Mouse (Mus musculus): ENCODE measurements around the gene Zfand3. TPM values are rescaled to one million over a fixed set of nuclear protein-coding genes. Genes with fewer than 3 reads are reported as not detected.

Gene Zfand3
- polyA plus RNA-seq, 1 experiment from 2014 or later: 58.4 TPM

DNA sequence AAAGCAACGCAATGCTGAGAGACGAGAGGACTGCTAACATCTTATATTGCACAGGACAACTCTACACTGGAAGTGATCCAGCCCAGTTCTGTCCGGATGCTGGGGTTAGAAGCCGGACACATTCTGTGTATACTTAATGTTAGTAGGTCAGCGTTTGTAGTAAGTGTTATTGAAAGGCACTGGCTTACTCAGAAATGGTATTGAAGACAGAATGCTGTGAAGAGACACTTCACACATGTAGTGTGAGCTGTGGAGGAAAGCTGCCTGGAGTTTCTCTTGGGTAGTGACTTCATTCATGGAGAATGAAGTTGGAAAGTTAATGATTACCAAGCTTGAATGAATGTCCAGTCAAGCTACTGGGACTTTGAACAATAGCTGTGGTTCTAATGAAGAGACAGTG lies 132.2 kb downstream of the Zfand3 start:
- no peak overlapping the region for H3K27ac ChIP-seq (ENCODE audit: low read length)
- 0 out of 2 replicates have a peak, but pooled peaks cover 2% of the 10 kb centered on the region for H3K36me3 ChIP-seq (ENCODE audit: control insufficient read depth, insufficient read depth)
- H3K4me1 ChIP-seq (replicated peaks; ENCODE audit: control insufficient read depth, insufficient read depth, low read length): peaks cover 6% of the 10 kb centered on the region
- no peaks in the 10 kb centered on the region for H3K9me3 ChIP-seq (ENCODE audit: control insufficient read depth, low read length)
- ATAC-seq: no peak
- no peaks in the 10 kb centered on the region for H3K27me3 ChIP-seq (replicated peaks; ENCODE audit: control insufficient read depth, insufficient read depth, low read length)
- 95% methylated on average over 5 of the region's 5 CpGs for WGBS
- H3K4me2 ChIP-seq (ENCODE audit: low read length): no peak overlapping the region
- H3K9ac ChIP-seq (replicated peaks; ENCODE audit: low read depth, low read length): no peak overlapping the region
- no peak overlapping the region for H3K4me3 ChIP-seq (replicated peaks; ENCODE audit: low read length)

DNA sequence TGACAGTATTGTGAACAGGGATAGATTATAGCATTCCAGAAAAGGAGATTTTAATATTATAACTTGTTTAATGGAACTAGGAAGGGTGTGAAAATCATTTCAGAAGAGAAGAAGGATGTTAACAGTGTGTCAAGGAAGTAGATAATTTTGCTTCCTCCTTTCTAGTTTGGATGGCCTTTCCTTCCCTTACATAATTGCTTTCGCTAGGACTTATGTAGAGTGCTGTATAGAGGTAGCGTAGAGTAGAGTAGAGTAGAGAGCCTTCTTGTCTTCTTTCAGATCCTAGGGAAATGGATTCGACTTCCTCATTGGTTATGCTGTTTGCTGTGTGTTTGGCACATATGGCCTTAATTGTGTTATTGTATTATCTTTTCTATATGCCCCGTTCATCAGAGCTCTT lies 132.6 kb downstream of the Zfand3 start:
- H3K4me3 ChIP-seq (replicated peaks; ENCODE audit: low read length): no peak overlapping the region
- ATAC-seq: no peak
- H3K4me2 ChIP-seq (ENCODE audit: low read length): no peak overlapping the region
- 0 out of 2 replicates have a peak, but pooled peaks cover 2% of the 10 kb centered on the region for H3K36me3 ChIP-seq (ENCODE audit: control insufficient read depth, insufficient read depth)
- no peak overlapping the region for H3K9ac ChIP-seq (replicated peaks; ENCODE audit: low read depth, low read length)
- WGBS: 92% methylated on average over 4 of the region's 4 CpGs
- H3K27ac ChIP-seq (ENCODE audit: low read length): no peak overlapping the region
- no peaks in the 10 kb centered on the region for H3K9me3 ChIP-seq (ENCODE audit: control insufficient read depth, low read length)
- no peaks in the 10 kb centered on the region for H3K27me3 ChIP-seq (replicated peaks; ENCODE audit: control insufficient read depth, insufficient read depth, low read length)
- H3K4me1 ChIP-seq (replicated peaks; ENCODE audit: control insufficient read depth, insufficient read depth, low read length): peaks cover 6% of the 10 kb centered on the region

DNA sequence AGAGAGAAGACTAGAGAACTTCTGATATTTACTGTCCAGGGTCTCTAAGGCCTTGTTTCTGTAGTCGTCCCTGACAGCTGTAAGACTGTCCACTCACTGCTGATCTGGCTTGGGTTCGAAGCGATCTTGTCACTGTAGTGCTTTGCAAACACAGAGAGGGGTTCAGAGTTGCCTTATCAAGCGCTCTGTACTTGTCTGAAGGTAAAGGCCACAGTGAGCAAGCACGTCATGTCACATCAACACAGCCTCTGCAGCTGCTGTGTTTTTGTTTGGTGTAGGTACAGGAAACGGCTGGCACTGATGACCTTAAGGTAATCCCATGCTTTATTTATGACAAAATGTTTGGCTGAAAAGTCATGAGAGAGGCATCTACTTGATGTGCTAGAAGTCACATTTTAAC lies 139.6 kb downstream of the Zfand3 start:
- Histone ChIP-seq H3K9me3 (ENCODE audit: control insufficient read depth, low read length) (no peaks in the 10 kb centered on the region), H3K4me1 (replicated peaks; ENCODE audit: control insufficient read depth, insufficient read depth, low read length) (peaks cover 28% of the 10 kb centered on the region), H3K9ac (replicated peaks; ENCODE audit: low read depth, low read length) (no peak overlapping the region), H3K27ac (ENCODE audit: low read length) (no peak overlapping the region), H3K36me3 (ENCODE audit: control insufficient read depth, insufficient read depth) (no peaks in the 10 kb centered on the region), H3K27me3 (replicated peaks; ENCODE audit: control insufficient read depth, insufficient read depth, low read length) (no peaks in the 10 kb centered on the region), H3K4me3 (replicated peaks; ENCODE audit: low read length) (no peak overlapping the region), H3K4me2 (ENCODE audit: low read length) (no peak overlapping the region)
- ATAC-seq: no peak
- WGBS: 88% methylated on average over 6 of the region's 6 CpGs

DNA sequence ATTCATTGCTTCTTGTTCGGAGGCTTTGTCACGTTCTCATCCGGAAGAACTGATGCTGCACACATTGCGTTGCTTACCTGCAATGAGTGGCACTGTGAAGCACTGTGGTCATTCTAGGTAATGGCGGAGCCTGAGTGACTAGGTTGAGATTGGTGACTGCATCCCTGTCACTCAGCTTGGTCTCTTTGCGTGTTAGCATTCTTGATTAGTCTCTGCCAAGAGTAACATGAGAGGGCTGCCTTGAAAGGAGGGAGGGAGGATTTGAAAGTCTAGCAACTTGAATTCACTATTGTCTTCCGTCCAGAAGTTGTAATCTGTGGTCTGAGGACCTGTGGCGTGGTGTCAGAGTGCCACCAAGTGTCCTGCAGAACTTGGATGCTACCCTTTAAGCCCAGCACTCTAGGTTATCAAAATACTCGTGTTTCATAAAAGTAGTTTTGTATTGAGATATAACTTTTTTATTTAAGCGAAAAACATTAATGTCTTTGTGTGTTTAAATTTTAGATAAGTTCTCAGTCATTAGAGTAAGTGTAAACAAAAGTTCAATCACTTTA lies 141.1 kb downstream of the Zfand3 start:
- ATAC-seq: no peak
- Histone ChIP-seq H3K4me3 (replicated peaks; ENCODE audit: low read length) (no peak overlapping the region), H3K36me3 (ENCODE audit: control insufficient read depth, insufficient read depth) (no peaks in the 10 kb centered on the region), H3K4me1 (replicated peaks; ENCODE audit: control insufficient read depth, insufficient read depth, low read length) (peaks cover 32% of the 10 kb centered on the region), H3K9ac (replicated peaks; ENCODE audit: low read depth, low read length) (no peak overlapping the region), H3K27me3 (replicated peaks; ENCODE audit: control insufficient read depth, insufficient read depth, low read length) (no peaks in the 10 kb centered on the region), H3K9me3 (ENCODE audit: control insufficient read depth, low read length) (no peaks in the 10 kb centered on the region), H3K27ac (ENCODE audit: low read length) (no peak overlapping the region), H3K4me2 (ENCODE audit: low read length) (no peak overlapping the region)
- 67% methylated on average over 10 of the region's 10 CpGs for WGBS

DNA sequence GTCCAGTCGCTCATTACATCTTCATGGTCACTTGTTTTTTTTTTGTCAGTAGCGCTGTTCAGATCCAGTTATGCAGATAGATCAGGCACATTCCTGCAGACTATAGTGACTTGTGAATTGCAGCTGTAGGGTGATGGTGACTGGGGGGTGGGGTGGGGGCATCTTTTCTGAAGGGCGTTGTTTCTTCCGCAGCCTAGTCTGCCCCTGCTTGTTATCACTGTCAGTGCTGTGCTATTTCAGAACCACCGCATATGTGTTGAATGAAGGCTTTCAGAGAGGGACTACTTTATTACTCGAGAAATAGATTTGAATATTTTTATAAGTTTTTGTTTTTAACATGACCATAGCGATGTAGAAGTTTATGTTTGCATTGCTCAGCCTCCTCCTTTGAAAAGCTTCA lies 142.0 kb downstream of the Zfand3 start:
- no peak overlapping the region for H3K9ac ChIP-seq (replicated peaks; ENCODE audit: low read depth, low read length)
- H3K4me3 ChIP-seq (replicated peaks; ENCODE audit: low read length): no peak overlapping the region
- 0 out of 2 replicates have a peak overlapping the region, but pooled peaks have one; percentile 16 for H3K27ac ChIP-seq (ENCODE audit: low read length)
- 79% methylated on average over 7 of the region's 7 CpGs for WGBS
- ATAC-seq: no peak
- H3K9me3 ChIP-seq (ENCODE audit: control insufficient read depth, low read length): no peaks in the 10 kb centered on the region
- no peaks in the 10 kb centered on the region for H3K36me3 ChIP-seq (ENCODE audit: control insufficient read depth, insufficient read depth)
- no peak overlapping the region for H3K4me2 ChIP-seq (ENCODE audit: low read length)
- peaks cover 32% of the 10 kb centered on the region for H3K4me1 ChIP-seq (replicated peaks; ENCODE audit: control insufficient read depth, insufficient read depth, low read length)
- no peaks in the 10 kb centered on the region for H3K27me3 ChIP-seq (replicated peaks; ENCODE audit: control insufficient read depth, insufficient read depth, low read length)

DNA sequence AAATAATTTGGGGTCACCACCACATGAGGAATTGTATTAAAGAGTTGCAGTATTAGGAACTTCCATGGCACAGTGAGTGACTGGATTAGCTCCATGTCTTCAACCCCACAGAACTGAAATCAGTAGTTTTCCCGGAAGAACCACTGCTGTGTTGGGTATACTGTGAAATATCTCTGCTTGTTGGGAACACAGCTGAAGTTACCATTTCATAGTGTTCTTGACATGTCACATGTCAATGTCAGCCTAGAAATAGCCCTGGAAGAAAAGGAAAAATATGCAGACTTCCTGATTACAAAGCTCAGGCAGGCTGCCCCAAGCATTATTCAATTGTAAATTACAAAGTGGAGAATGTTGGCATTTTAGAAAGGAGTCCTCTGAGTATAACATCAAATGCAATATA lies 143.4 kb downstream of the Zfand3 start:
- Histone ChIP-seq H3K27ac (ENCODE audit: low read length) (no peak overlapping the region), H3K9ac (replicated peaks; ENCODE audit: low read depth, low read length) (no peak overlapping the region), H3K4me3 (replicated peaks; ENCODE audit: low read length) (no peak overlapping the region), H3K36me3 (ENCODE audit: control insufficient read depth, insufficient read depth) (no peaks in the 10 kb centered on the region), H3K27me3 (replicated peaks; ENCODE audit: control insufficient read depth, insufficient read depth, low read length) (no peaks in the 10 kb centered on the region), H3K4me2 (ENCODE audit: low read length) (no peak overlapping the region), H3K4me1 (replicated peaks; ENCODE audit: control insufficient read depth, insufficient read depth, low read length) (peaks cover 32% of the 10 kb centered on the region), H3K9me3 (ENCODE audit: control insufficient read depth, low read length) (no peaks in the 10 kb centered on the region)
- 63% methylated on average over 1 of the region's 1 CpGs for WGBS
- no peak for ATAC-seq

DNA sequence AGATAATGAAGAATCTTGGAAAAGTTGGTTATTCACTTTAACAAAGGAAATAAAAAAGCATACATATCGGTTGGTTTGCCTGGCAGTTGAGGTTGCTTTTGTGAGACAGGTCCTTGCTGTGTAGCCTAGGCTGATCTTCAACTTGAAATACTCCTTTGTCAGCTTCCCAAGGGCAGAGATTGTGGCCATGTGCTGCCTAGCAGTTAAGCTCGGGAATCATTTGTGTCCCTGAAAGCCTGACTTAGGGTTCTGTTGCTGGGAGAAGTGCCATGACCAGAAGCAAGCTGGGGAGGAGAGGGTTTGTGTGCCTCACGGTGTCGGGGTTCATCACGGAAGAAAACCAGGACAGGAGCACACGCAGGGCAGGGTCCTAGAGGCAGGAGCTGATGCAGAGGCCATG lies 143.8 kb downstream of the Zfand3 start:
- 51% methylated on average over 6 of the region's 6 CpGs for WGBS
- H3K27me3 ChIP-seq (replicated peaks; ENCODE audit: control insufficient read depth, insufficient read depth, low read length): no peaks in the 10 kb centered on the region
- H3K4me2 ChIP-seq (ENCODE audit: low read length): no peak overlapping the region
- H3K4me3 ChIP-seq (replicated peaks; ENCODE audit: low read length): no peak overlapping the region
- ATAC-seq: no peak
- H3K9me3 ChIP-seq (ENCODE audit: control insufficient read depth, low read length): no peaks in the 10 kb centered on the region
- peaks cover 32% of the 10 kb centered on the region for H3K4me1 ChIP-seq (replicated peaks; ENCODE audit: control insufficient read depth, insufficient read depth, low read length)
- H3K27ac ChIP-seq (ENCODE audit: low read length): no peak overlapping the region
- H3K36me3 ChIP-seq (ENCODE audit: control insufficient read depth, insufficient read depth): no peaks in the 10 kb centered on the region
- H3K9ac ChIP-seq (replicated peaks; ENCODE audit: low read depth, low read length): no peak overlapping the region

DNA sequence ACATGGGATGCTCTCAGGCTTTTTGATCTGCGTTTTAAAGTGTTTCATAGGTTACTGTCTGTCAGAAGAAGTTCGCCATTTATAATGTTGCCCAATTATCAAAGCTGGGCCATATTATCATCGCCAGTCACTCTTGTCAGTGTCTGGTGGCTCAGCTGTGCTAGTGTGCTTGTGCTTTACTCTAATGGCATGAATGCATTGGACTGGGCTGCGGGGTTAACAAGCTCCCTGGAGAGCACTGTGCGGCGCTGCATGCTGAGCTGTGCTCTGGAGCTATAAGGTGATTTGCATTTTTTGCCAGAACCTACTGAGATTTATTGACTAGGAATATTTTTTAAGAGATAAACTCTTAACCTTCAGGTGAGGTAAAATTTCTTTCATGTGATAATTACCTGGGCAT lies 145.4 kb downstream of the Zfand3 start:
- Histone ChIP-seq H3K4me3 (replicated peaks; ENCODE audit: low read length) (no peak overlapping the region), H3K9me3 (ENCODE audit: control insufficient read depth, low read length) (no peaks in the 10 kb centered on the region), H3K27ac (ENCODE audit: low read length) (no peak overlapping the region), H3K9ac (replicated peaks; ENCODE audit: low read depth, low read length) (no peak overlapping the region), H3K4me2 (ENCODE audit: low read length) (no peak overlapping the region), H3K27me3 (replicated peaks; ENCODE audit: control insufficient read depth, insufficient read depth, low read length) (no peaks in the 10 kb centered on the region), H3K36me3 (ENCODE audit: control insufficient read depth, insufficient read depth) (no peaks in the 10 kb centered on the region), H3K4me1 (replicated peaks; ENCODE audit: control insufficient read depth, insufficient read depth, low read length) (peaks cover 38% of the 10 kb centered on the region)
- WGBS: 52% methylated on average over 6 of the region's 6 CpGs
- ATAC-seq: 0 out of 2 replicates have a peak, but pooled peaks have one; percentile 36

DNA sequence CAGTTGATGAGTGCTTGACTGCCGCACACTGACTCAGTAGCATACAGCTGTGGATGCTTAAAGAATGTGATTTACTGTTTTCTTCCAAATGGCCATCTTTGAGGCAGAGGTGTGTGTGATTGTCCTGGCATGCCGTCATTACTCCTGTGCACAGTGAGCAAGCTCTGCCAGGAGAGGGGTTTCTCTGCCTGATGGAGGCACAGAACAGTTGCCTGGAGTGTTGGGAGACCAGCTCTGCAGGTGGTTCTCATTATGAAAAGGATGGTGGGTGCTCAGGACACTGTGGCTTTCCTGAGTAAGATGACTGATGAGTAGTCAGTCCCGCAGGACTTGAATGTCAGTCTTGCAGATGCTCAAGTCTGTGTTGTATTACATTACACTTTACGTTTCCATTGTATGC lies 149.6 kb downstream of the Zfand3 start:
- Histone ChIP-seq H3K4me1 (replicated peaks; ENCODE audit: control insufficient read depth, insufficient read depth, low read length) (peaks cover 24% of the 10 kb centered on the region), H3K9me3 (ENCODE audit: control insufficient read depth, low read length) (no peaks in the 10 kb centered on the region), H3K36me3 (ENCODE audit: control insufficient read depth, insufficient read depth) (no peaks in the 10 kb centered on the region), H3K9ac (replicated peaks; ENCODE audit: low read depth, low read length) (no peak overlapping the region), H3K27me3 (replicated peaks; ENCODE audit: control insufficient read depth, insufficient read depth, low read length) (no peaks in the 10 kb centered on the region), H3K4me2 (ENCODE audit: low read length) (no peak overlapping the region), H3K4me3 (replicated peaks; ENCODE audit: low read length) (no peak overlapping the region), H3K27ac (ENCODE audit: low read length) (no peak overlapping the region)
- ATAC-seq: no peak
- 73% methylated on average over 4 of the region's 4 CpGs for WGBS

DNA sequence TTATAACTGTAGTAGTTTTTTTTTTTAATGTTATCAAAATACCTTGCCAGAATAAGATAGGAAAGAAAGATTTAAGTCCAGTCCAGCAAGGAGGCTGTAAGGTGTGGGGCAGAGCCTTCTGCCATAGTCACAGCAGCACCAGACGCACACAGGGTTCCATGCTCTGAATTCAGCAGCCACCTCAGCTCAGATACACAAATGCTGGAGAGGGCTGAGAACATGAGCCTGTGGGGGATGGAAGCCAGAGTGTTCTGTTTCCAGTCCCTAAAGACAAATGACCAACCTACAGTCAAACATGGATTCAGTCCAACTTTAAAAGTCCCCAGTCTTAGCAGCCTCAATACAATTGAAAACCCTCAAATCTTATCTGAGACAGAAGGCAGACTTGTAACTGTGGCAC lies 150.3 kb downstream of the Zfand3 start:
- Histone ChIP-seq H3K36me3 (ENCODE audit: control insufficient read depth, insufficient read depth) (no peaks in the 10 kb centered on the region), H3K4me1 (replicated peaks; ENCODE audit: control insufficient read depth, insufficient read depth, low read length) (peaks cover 19% of the 10 kb centered on the region), H3K4me3 (replicated peaks; ENCODE audit: low read length) (no peak overlapping the region), H3K27ac (ENCODE audit: low read length) (no peak overlapping the region), H3K9ac (replicated peaks; ENCODE audit: low read depth, low read length) (no peak overlapping the region), H3K4me2 (ENCODE audit: low read length) (no peak overlapping the region), H3K27me3 (replicated peaks; ENCODE audit: control insufficient read depth, insufficient read depth, low read length) (no peaks in the 10 kb centered on the region), H3K9me3 (ENCODE audit: control insufficient read depth, low read length) (no peaks in the 10 kb centered on the region)
- no peak for ATAC-seq
- 69% methylated on average over 1 of the region's 1 CpGs for WGBS
